Mouse (Mus musculus): ENCODE results near the gene Rabgap1l.

DNA sequence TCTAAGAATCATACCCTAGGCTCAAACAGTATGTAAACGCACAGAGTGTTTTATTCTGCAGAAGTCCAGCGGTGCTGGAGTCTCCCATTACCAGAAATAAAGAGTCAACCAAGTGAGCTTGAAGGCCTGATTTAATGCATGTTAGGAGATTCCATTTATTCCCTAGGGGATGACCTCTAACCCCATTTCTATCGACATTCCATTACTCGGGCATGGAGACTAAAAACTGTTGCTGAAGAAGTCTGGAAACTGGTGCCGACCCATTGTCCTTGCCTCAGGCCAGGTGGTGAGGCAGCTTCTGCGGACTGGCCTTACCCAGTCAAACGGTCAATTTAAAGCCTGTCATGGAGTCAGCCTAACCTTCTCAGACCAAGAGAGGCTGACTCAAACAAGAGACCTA, 578.8 kb downstream of the Rabgap1l start:
- TF ChIP-seq POLR2A (IDR thresholded peaks at IDR 0.05; ENCODE audit: borderline replicate concordance, extremely low read depth, insufficient read depth, insufficient read length, poor library complexity, severe bottlenecking) (no peak), CTCF (IDR thresholded peaks at IDR 0.05; ENCODE audit: borderline replicate concordance, extremely low read depth, insufficient read depth, insufficient read length) (no peak)

Measured in brain, embryonic 14.5 days (tissue).